Mouse (Mus musculus) spleen, adult 18-20 months (tissue): ENCODE data around the gene Anapc16.

Experiments
- DNase-seq, 2 experiments: peaks; one replicate each; pipeline ENCODE4 v3.0.0; 2022; ENCODE audit warnings: mixed read lengths in 2 of 2

Gene Anapc16

GRCm38 (mm10) chr10:59948363-59949254 is 54.3 kb downstream of the Anapc16 start:
- no peak for DNase-seq

DNA sequence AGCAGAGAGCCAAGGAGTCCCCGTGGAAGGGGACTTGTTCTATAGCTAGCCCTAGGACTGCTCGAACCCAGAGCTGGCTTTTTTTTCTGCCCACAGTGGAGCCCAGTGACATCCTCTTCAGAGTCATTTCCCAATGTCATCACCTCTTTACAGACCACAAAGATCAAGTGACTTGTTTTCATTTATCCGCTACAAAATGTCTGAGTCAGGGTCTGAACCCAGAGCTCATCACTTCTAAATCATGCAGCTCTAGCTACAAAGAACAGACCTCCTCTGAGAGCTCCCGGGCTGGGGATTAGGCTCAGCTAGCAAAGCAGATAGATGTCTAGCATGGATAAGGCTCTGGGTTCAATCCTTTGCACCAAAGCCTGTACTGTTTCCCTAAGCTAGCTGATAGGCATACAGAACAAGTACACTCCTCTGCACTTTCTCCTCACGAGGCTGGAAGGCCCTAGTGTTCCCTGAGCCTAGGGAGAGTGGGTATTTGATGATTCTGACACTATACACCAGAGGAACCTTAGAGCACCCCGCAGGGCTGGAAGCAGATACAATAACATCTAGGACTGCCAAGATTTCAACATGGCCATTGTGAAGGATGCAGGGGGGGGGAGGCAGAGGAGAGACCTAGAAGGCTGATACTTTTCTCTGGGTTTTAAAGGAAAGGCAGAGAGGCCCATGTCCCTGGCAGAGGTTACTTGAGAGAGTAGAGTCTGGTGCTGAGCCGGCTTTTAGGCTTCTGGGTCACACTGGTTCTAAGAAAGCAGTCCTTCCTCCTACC is 55.5 kb downstream of the Anapc16 start:
- no peak for DNase-seq

- DNase-seq = no peak
These were observed 56.6 kb downstream of the Anapc16 start for GRCm38 (mm10) chr10:59946362-59946761.

DNA sequence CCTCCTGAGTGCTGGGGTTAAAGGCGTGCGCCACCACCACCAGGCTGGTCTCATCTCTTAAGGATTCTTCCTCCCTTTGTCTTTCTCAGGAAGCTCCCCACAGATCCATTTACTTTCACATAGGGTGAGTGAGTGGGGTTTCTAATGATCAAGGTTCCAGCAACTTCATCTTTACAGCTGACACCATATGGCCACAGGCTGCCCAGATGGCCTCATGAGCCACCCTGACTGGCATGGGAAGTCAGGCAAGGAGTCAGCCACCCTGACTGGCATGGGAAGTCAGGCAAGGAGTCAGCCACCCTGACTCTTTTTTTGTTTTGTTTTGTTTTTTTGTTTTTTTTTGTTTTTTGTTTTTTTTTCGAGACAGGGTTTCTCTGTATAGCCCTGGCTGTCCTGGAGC is 57.5 kb downstream of the Anapc16 start:
- no peak for DNase-seq

GRCm38 (mm10) chr10:59943421-59943989 is 59.4 kb downstream of the Anapc16 start:
- DNase-seq = no peak

DNA sequence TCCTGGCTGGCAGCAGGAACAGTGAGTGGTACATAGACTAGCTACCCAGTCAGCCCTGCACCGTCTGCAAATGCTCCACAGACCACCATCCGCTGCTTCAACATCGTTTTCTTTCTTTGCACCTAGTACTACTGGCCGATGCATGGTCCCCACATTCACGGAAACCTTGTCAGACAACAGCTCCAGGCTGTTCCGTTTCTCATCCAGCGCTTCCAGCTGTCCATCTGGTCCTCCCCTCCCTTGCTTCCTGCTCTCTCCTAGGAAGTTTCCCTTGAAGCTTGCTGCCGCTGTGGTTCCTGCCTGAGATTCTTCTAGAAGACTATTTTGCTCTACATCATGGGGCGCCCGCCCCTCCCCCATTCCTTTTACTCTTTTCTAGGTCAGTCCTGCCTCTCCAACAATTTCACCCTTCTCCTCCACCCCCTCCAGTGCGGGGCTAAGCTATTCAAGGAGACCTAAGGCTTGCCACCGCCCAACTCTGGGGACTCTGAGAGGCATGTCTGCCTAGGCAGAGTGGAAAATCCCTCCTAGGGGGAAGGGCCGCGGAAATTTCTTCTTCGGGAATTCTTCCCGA is 60.0 kb downstream of the Anapc16 start:
- no peak for DNase-seq

DNA sequence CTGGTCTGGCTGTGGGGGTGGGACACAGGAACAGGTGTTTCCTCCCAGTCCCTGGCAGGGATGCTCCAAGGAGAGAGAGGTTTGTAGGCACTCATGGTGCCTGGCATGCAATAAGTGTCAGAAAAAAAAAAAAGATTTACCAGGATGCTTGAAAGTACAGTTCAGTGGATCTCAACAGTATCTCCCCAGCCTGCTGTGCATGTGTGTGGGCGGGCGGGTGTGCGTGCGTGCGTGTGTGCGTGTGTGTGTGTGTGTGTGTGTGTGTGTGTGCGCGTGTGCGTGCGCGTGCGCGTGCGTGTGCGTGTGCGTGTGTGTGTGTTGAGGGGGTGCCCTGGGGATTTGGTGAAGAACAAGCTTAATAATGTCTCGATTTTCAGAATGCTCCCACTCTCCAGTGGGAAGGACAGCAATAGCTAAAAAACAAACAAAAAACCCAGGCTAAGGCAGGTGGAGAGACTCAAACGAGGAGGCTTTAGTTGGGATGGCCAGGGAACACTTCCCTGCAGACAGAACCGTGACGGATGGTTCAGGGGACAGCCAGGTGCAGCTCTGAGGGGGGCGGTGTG is 60.6 kb downstream of the Anapc16 start:
- DNase-seq = no peak

GRCm38 (mm10) chr10:59939081-59939480 is 63.9 kb downstream of the Anapc16 start:
- DNase-seq = no peak

- no peak for DNase-seq
These were observed 64.3 kb downstream of the Anapc16 start for GRCm38 (mm10) chr10:59938662-59939061.
